Mouse (Mus musculus) C2C12 (cell line): ENCODE measurements around the gene Ank.
A peak's percentile ranks its signal among the peaks of the same experiment; 100 is the strongest.

Experiments
- CEBPB ChIP-seq: IDR thresholded peaks from one replicate; pipeline ENCODE4 v1.6.1; 2011; ENCODE audit warnings: low read depth, mild to moderate bottlenecking, control low read depth, moderate library complexity
- CTCF ChIP-seq: IDR thresholded peaks from one replicate; pipeline ENCODE4 v1.5.1; 2011; ENCODE audit not compliant: control insufficient read depth, insufficient read depth, insufficient read length
- FOSL1 ChIP-seq: IDR thresholded peaks from one replicate; pipeline ENCODE4 v1.8.0; 2011; ENCODE audit warnings: mild to moderate bottlenecking, low read length; ENCODE audit not compliant: poor library complexity, insufficient read depth, severe bottlenecking
- MAX ChIP-seq: IDR thresholded peaks from one replicate; pipeline ENCODE4 v1.6.1; 2011; ENCODE audit warnings: mild to moderate bottlenecking, control low read depth
- MYOD1 ChIP-seq: IDR thresholded peaks from one replicate; pipeline ENCODE4 v1.6.1; 2011; ENCODE audit warnings: low read depth; ENCODE audit not compliant: control insufficient read depth, insufficient read length
- USF1 ChIP-seq: IDR thresholded peaks from one replicate; pipeline ENCODE4 v1.6.1; 2011; ENCODE audit warnings: low read depth, mild to moderate bottlenecking, control low read depth, moderate library complexity

DNA sequence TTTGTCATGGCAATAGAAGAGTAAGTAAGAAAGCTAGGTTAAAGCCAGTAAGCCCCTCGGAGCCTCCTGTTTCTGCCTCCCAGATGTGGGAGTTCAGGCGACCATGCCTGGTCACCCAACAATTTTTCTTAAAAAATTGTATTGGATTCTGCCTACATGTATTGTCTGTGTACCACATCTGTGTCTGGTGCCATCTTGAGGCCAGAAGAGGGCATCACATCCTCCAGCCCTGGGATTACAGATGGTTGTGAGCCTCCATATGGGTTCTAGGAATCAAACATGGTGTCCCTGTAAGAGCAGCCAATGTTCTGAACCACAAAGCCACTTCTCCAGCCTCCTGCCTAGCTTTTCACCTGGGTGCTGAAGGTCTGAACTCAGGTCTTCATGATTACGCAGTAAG, 176.4 kb downstream of the Ank start:
- TF ChIP-seq CTCF (peak; percentile 49), USF1 (no peak), MYOD1 (no peak), MAX (no peak), CEBPB (no peak), FOSL1 (no peak)
